ENCODE assay signal across 10 mouse cellular contexts in the genomic region with DNA sequence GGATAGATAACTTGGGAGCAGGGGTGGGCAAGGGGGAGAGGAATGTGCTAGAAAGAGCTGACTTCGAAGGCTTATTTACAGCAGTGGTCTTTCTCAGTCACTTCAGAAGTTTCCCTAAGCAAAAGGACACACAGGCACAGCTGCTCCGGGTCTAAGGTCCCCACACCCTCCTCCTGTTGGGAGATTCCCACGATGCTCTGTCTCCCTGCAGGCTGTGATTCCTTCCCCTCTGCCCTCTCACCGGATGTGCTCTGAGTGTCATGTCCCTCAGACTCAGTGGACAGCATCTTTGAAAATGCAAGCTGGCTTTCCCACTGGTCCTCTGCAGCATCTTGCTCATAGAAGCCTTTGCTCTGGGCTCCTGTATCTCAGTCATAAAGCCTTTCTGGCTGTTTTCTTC. TPM values are rescaled to one million over a fixed set of nuclear protein-coding genes. Genes with fewer than 3 reads are reported as not detected.
DNase-seq lines count a peak whose midpoint lies in the region; ATAC-seq and TF ChIP-seq lines count a peak whose summit lies in the region.
"Had no signal": no experiment of that assay in that cellular context is flagged by ENCODE, and none has a peak within 500 bp of the region (broad histone marks: within the 10 kb centered on the region; RNA-seq: fewer than 3 reads in every experiment).

No protein-coding gene starts in this region.

- no peaks in the 10 kb centered on the region for H3K27me3 ChIP-seq in heart, adult 2 months (ENCODE audit: control insufficient read depth, insufficient read depth, low read length)
- no peaks in the 10 kb centered on the region for H3K27me3 ChIP-seq in liver, embryonic 16.5 days (ENCODE audit: control insufficient read depth, insufficient read depth, low read depth, low read length)

- no peak overlapping the region for H3K4me3 ChIP-seq in brown adipose tissue, adult 24 weeks (ENCODE audit: insufficient read depth, low read depth, low read length)
- H3K4me3 ChIP-seq in heart, adult 2 months = no peak overlapping the region
- H3K4me3 ChIP-seq in liver, embryonic 16.5 days (ENCODE audit: low read depth, low read length) = no peak overlapping the region

- no peaks in the 10 kb centered on the region for H3K79me2 ChIP-seq in heart, adult 2 months (replicated peaks; ENCODE audit: control insufficient read depth, insufficient read depth, low read length)

- H3K4me1 ChIP-seq in brown adipose tissue, adult 24 weeks (ENCODE audit: control insufficient read depth, insufficient read depth, insufficient read length, low read length) = peaks cover 29% of the 10 kb centered on the region
- peaks cover 33% of the 10 kb centered on the region for H3K4me1 ChIP-seq in heart, adult 2 months (ENCODE audit: control insufficient read depth, insufficient read depth, low read length)
- H3K4me1 ChIP-seq in liver, embryonic 16.5 days (ENCODE audit: control insufficient read depth, low read depth, low read length) = peaks cover 15% of the 10 kb centered on the region

- TF ChIP-seq CTCF in heart, adult 2 months (IDR thresholded peaks at IDR 0.05) = no peak

- no peak overlapping the region for H3K9ac ChIP-seq in heart, adult 2 months (ENCODE audit: low read depth, low read length)
- H3K9ac ChIP-seq in liver, embryonic 16.5 days (ENCODE audit: low read depth, low read length) = no peak overlapping the region

- TF ChIP-seq POLR2A in heart, adult 2 months (IDR thresholded peaks at IDR 0.05; ENCODE audit: insufficient read depth, low read depth, low read length) = no peak

- peaks cover 10% of the 10 kb centered on the region for H3K36me3 ChIP-seq in heart, adult 2 months (ENCODE audit: control insufficient read depth, insufficient read depth, low read length)
- H3K36me3 ChIP-seq in liver, embryonic 16.5 days (ENCODE audit: control insufficient read depth, insufficient read depth) = no peaks in the 10 kb centered on the region
- H3K36me3 ChIP-seq: G1E had no signal

- no peak for ATAC-seq in liver, embryonic 16.5 days (ENCODE audit: low read depth)
- no peak for ATAC-seq in megakaryocyte-erythroid progenitor cell, adult 5-6 weeks (replicated peaks; ENCODE audit: low FRiP score, low TSS enrichment, poor library complexity, severe bottlenecking)

- intact Hi-C loops in heart, adult 2 months (cut with DNase I) = no loop called here

- H3K4me2 ChIP-seq in liver, embryonic 16.5 days (ENCODE audit: low read depth, low read length) = no peak overlapping the region

- no peak for TF ChIP-seq EP300 in heart, adult 2 months (IDR thresholded peaks at IDR 0.05; ENCODE audit: insufficient read depth, low read depth, low read length)

- no peaks in the 10 kb centered on the region for H3K9me3 ChIP-seq in liver, embryonic 16.5 days (replicated peaks; ENCODE audit: control insufficient read depth, low read length)
- H3K9me3 ChIP-seq: G1E had no signal

- WGBS in heart, adult 2 months = 23% methylated on average over 4 of the region's 4 CpGs
- 39% methylated on average over 4 of the region's 4 CpGs for WGBS in liver, embryonic 16.5 days (ENCODE audit: insufficient replicate concordance)

- peak overlapping the region; percentile 67 for H3K27ac ChIP-seq in brown adipose tissue, adult 24 weeks (replicated peaks; ENCODE audit: low read depth, low read length)
- H3K27ac ChIP-seq in heart, adult 2 months = peak overlapping the region; percentile 81
- peak overlapping the region; percentile 11 for H3K27ac ChIP-seq in liver, embryonic 16.5 days (ENCODE audit: low read length)

- DNase-seq in heart, adult 2 months = peak in 1 of 2 experiments; percentile 46
- DNase-seq in kidney, adult 18-20 months = peak; percentile 41
- DNase-seq in frontal cortex, postnatal 10 days (ENCODE audit: low spot score in 2 of 2) = no peak
- no peak for DNase-seq in cerebellum, postnatal 4 days (ENCODE audit: low spot score in 2 of 2)
- DNase-seq in layer of hippocampus, postnatal 36 days = no peak
- DNase-seq: adrenal gland, postnatal 25 days had no signal

RNA-seq across cellular contexts. Expression of gene Gnpnat1, which starts 47.4 kb away (rescaled TPM):
- 31.2 and 39.1 TPM in 2 replicates for polyA plus RNA-seq in brown adipose tissue, adult 24 weeks (2012; ENCODE audit: insufficient read depth, insufficient read length, missing spikeins)
- total RNA-seq in heart, adult 2 months (2021) = 10 to 100 TPM; 10.9 to 15.7 TPM
- 3.6 and 6.2 TPM in 2 replicates for polyA plus RNA-seq in heart, adult 2 months (2012; rRNA removed)
- polyA plus RNA-seq in liver, embryonic 16.5 days (2015; fragmentation: Nextera tagmentation; extraction: Ambion mirVana) = 30.3 and 30.8 TPM in 2 replicates
- 11.8 and 21.3 TPM in 2 replicates for total RNA-seq in megakaryocyte-erythroid progenitor cell, adult 5-6 weeks (2014; fragmentation: Nextera tagmentation)
- 14.5 and 23.6 TPM in 2 replicates for total RNA-seq in megakaryocyte-erythroid progenitor cell, adult 5-6 weeks (2017)
- 10 to 100 TPM; 18.9 to 19.2 TPM for total RNA-seq in layer of hippocampus, postnatal 36 days (2021)

Comparison
In these comparisons a context has a peak if more than half of its experiments do, and no peak if none do; other contexts are left out.
1. H3K27ac ChIP-seq: peak in every context shown above with its lines; median percentile 81 in heart, adult 2 months; 67 in brown adipose tissue, adult 24 weeks; 11 in liver, embryonic 16.5 days.